Comparison of ENCODE assay signal across 18 mouse cellular contexts in genomic region chr8:121734262-121734661, GRCm38 (mm10). TPM values are rescaled to one million over a fixed set of nuclear protein-coding genes. Genes with fewer than 3 reads are reported as not detected.
DNase-seq lines count a peak whose midpoint lies in the region; ATAC-seq and TF ChIP-seq lines count a peak whose summit lies in the region.
"Had no signal": no experiment of that assay in that cellular context is flagged by ENCODE, and none has a peak within 500 bp of the region (broad histone marks: within the 10 kb centered on the region; RNA-seq: fewer than 3 reads in every experiment).

No protein-coding gene starts in this region.

- peak overlapping the region; percentile 79 for H3K4me3 ChIP-seq in layer of hippocampus, adult 2 months
- H3K4me3 ChIP-seq in olfactory bulb, adult 2 months (ENCODE audit: insufficient read depth, low read depth, low read length), result no peak overlapping the region
- H3K4me3 ChIP-seq in kidney, embryonic 15.5 days (replicated peaks), result no peak overlapping the region
- H3K4me3 ChIP-seq: gastrocnemius, adult 2 months; liver, embryonic 15.5 days; megakaryocyte, embryonic 14.5 days; midbrain, embryonic 15.5 days had no signal

- H3K27ac ChIP-seq in layer of hippocampus, adult 2 months, result peak overlapping the region; percentile 98
- peak overlapping the region; percentile 29; the same call in 1 of the 2 replicates for H3K27ac ChIP-seq in olfactory bulb, adult 2 months (ENCODE audit: insufficient read depth, low read depth, low read length)
- no peak overlapping the region for H3K27ac ChIP-seq in kidney, embryonic 15.5 days
- H3K27ac ChIP-seq: gastrocnemius, adult 2 months; liver, embryonic 15.5 days; midbrain, embryonic 15.5 days had no signal

- no peaks in the 10 kb centered on the region for H3K36me3 ChIP-seq in kidney, embryonic 15.5 days
- H3K36me3 ChIP-seq: liver, embryonic 15.5 days; midbrain, embryonic 15.5 days had no signal

- TF ChIP-seq CTCF in layer of hippocampus, adult 2 months (conservative IDR thresholded peaks at IDR 0.05), result no peak
- TF ChIP-seq CTCF in olfactory bulb, adult 2 months (IDR thresholded peaks at IDR 0.05; ENCODE audit: insufficient read depth, low read depth, low read length), result no peak

- ATAC-seq in inflammation-experienced regulatory T-cells, adult 6 months, result no peak
- ATAC-seq in kidney, embryonic 15.5 days (replicated peaks; ENCODE audit: low FRiP score), result no peak
- ATAC-seq: midbrain, embryonic 15.5 days had no signal

- no peak for TF ChIP-seq POLR2A in olfactory bulb, adult 2 months (IDR thresholded peaks at IDR 0.05; ENCODE audit: insufficient read depth, low read depth, low read length)

- H3K4me1 ChIP-seq in olfactory bulb, adult 2 months (ENCODE audit: control insufficient read depth, insufficient read depth, low read length), result peaks cover 49% of the 10 kb centered on the region
- H3K4me1 ChIP-seq in kidney, embryonic 15.5 days, result peaks cover 21% of the 10 kb centered on the region
- H3K4me1 ChIP-seq: liver, embryonic 15.5 days had no signal

- peaks cover 61% of the 10 kb centered on the region for H3K27me3 ChIP-seq in kidney, embryonic 15.5 days
- H3K27me3 ChIP-seq: midbrain, embryonic 15.5 days had no signal

- WGBS in olfactory bulb, adult 2 months, result 43% methylated on average over 16 of the region's 16 CpGs
- WGBS in kidney, embryonic 15.5 days, result 89% methylated on average over 16 of the region's 16 CpGs

- H3K9ac ChIP-seq in kidney, embryonic 15.5 days, result no peak overlapping the region
- H3K9ac ChIP-seq: liver, embryonic 15.5 days; midbrain, embryonic 15.5 days had no signal

- DNase-seq in right cerebral cortex, adult 18-20 months, result peak; percentile 89
- no peak for DNase-seq in right cerebral cortex, postnatal 4 days
- DNase-seq in layer of hippocampus, adult 2 months (ENCODE audit: low spot score in 2 of 2), result peak; percentile 72 to 76
- DNase-seq in urinary bladder, postnatal 4 days (ENCODE audit: low spot score in 2 of 2), result no peak
- DNase-seq: cerebellum, postnatal 14 days; gastrocnemius, adult 2 months; heart, adult 11 months; kidney, adult 8-10 months; kidney, postnatal 4 days; lung, postnatal 10 days had no signal

- no peak overlapping the region for H3K4me2 ChIP-seq in kidney, embryonic 15.5 days
- H3K4me2 ChIP-seq: liver, embryonic 15.5 days; midbrain, embryonic 15.5 days had no signal

- no peaks in the 10 kb centered on the region for H3K9me3 ChIP-seq in kidney, embryonic 15.5 days (replicated peaks)
- H3K9me3 ChIP-seq: liver, embryonic 15.5 days; megakaryocyte, embryonic 14.5 days; midbrain, embryonic 15.5 days had no signal

RNA-seq across cellular contexts. Expression of gene Jph3, which starts 4.8 kb away (rescaled TPM):
- total RNA-seq in layer of hippocampus, adult 2 months (2021), result 100 to 1,000 TPM; 318 to 346 TPM
- 104 TPM in 1 of 2 replicates, not detected in the other for polyA plus RNA-seq in olfactory bulb, adult 2 months (2012; ENCODE audit: insufficient read depth, insufficient read length, low replicate concordance, missing spikeins)
- not detected for polyA plus RNA-seq in inflammation-experienced regulatory T-cells, adult 6 months (2017; shearing (Covaris generic))
- 0.85 and 1.3 TPM in 2 replicates for polyA plus RNA-seq in kidney, embryonic 15.5 days (2015; fragmentation: Nextera tagmentation; extraction: Ambion mirVana)
- total RNA-seq: gastrocnemius, adult 2 months; hematopoietic stem cell, adult 5-6 weeks had no signal
- polyA plus RNA-seq: thymus, postnatal 0 days had no signal

Comparison
In these comparisons a context has a peak if more than half of its experiments do, and no peak if none do; other contexts are left out.
1. DNase-seq: peak in right cerebral cortex, adult 18-20 months (single experiment) and layer of hippocampus, adult 2 months (2 of 2); none in right cerebral cortex, postnatal 4 days (single experiment) and urinary bladder, postnatal 4 days (0 of 2).
2. RNA of gene Jph3, which starts 4.8 kb away (polyA plus RNA-seq): 104 TPM in olfactory bulb, adult 2 months; 0.85 to 1.3 TPM in kidney, embryonic 15.5 days and not detected in inflammation-experienced regulatory T-cells, adult 6 months; every median in the first group is over 10 times any median in the second.